Mouse (Mus musculus) embryonic fibroblast, embryonic 13.5 days (primary cell): ENCODE data around the gene Ppp4r1.

Experiments used
- CTCF ChIP-seq: IDR thresholded peaks from 2 replicates; pipeline ENCODE4 v1.5.1; 2011; ENCODE audit warnings: mild to moderate bottlenecking, control low read depth, low read length, moderate library complexity, borderline replicate concordance; ENCODE audit not compliant: insufficient read depth
- POLR2A ChIP-seq: IDR thresholded peaks from 2 replicates; pipeline ENCODE4 v1.6.1; 2011; ENCODE audit warnings: low read depth, mild to moderate bottlenecking, control low read depth, low read length, moderate library complexity

DNA sequence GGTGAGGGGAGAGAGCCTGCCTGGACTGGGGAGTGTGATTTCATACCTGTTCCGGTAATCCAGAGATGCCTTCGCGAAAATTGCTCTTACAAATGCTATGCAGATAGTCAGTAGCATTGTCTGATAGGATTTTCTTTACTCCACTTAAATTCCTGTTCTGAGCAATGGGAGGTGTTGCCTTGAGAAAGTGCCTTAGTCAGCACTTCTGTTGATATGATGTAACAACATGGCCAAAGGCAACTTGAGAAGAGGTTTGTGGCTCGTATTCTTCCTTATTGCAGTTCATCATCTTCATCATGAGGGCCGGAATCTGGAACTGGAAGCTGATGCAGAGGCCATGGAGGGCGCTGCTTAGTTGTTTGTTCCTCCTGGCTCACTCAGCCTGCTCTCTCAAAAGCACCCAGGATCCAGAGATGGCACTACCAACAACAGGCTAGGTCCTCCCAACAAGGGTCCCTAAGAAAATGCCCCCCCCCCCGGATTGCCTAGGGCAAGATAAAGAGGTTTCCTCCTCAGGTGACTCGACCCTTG, 2.3 kb downstream of the Ppp4r1 start:
- TF ChIP-seq CTCF (no peak), POLR2A (no peak)
